ENCODE assay signal across 8 mouse cellular contexts in the genomic region with DNA sequence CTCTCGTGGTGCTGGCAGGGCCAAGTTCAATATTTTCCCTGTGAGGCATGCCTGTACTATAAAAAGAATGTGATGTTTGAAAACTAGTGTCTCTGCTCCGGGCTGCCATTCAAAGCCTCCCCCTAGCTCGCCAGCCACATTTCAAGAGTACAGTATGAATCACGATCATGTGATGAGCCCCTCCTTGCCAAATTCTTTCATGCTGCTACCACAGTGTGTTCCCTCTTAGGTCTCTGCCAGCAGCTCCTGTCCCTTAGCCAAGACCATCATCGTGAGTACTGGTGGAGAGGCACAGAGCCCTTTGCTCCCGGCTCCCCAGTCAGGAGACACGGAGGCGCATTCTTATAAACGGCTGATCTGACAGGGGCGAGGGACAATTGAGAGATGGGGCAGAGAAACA. TPM values are rescaled to one million over a fixed set of nuclear protein-coding genes. Genes with fewer than 3 reads are reported as not detected.
A peak's percentile ranks its signal among the peaks of the same experiment; 100 is the strongest.
DNase-seq lines count a peak whose midpoint lies in the region; ATAC-seq and TF ChIP-seq lines count a peak whose summit lies in the region.

No protein-coding gene starts in this region.

- peaks cover 29% of the 10 kb centered on the region for H3K36me3 ChIP-seq in hindbrain, embryonic 10.5 days
- no peaks in the 10 kb centered on the region for H3K36me3 ChIP-seq in hindbrain, embryonic 11.5 days (ENCODE audit: control insufficient read depth, insufficient read depth, low read length)
- H3K36me3 ChIP-seq in embryonic facial prominence, embryonic 14.5 days (ENCODE audit: control insufficient read depth, insufficient read depth, low read length) = 0 out of 2 replicates have a peak, but pooled peaks cover 6% of the 10 kb centered on the region
- H3K36me3 ChIP-seq in heart, adult 2 months (ENCODE audit: control insufficient read depth, insufficient read depth, low read length) = no peaks in the 10 kb centered on the region
- no peaks in the 10 kb centered on the region for H3K36me3 ChIP-seq in neural tube, embryonic 14.5 days (ENCODE audit: control insufficient read depth, insufficient read depth, low read length)

- no peak for DNase-seq in hindbrain, embryonic 10.5 days (ENCODE audit: low spot score)
- no peak for DNase-seq in hindbrain, embryonic 11.5 days (ENCODE audit: low spot score)
- peak; percentile 96 for DNase-seq in embryonic facial prominence, embryonic 14.5 days (ENCODE audit: low spot score)
- peak; percentile 75 to 86 for DNase-seq in heart, adult 2 months
- peak; percentile 73 to 85 for DNase-seq in kidney, adult 8-10 months
- peak; percentile 27 to 58 for DNase-seq in left cerebral cortex, postnatal 36 days (ENCODE audit: low spot score in 2 of 2)
- no peak for DNase-seq in T-cell, adult 2 months (ENCODE audit: low spot score)

- intact Hi-C loops in heart, adult 2 months (cut with DNase I) = loop anchor here (2.0 to 5.0 kb wide), 2 partner anchors 50 to 215 kb away; no protein-coding TSS in a partner anchor
- intact Hi-C loops in left cerebral cortex, postnatal 36 days (cut with DNase I) = no loop called here

- no peaks in the 10 kb centered on the region for H3K27me3 ChIP-seq in hindbrain, embryonic 10.5 days (ENCODE audit: insufficient read depth, poor library complexity, severe bottlenecking)
- H3K27me3 ChIP-seq in hindbrain, embryonic 11.5 days (ENCODE audit: control insufficient read depth, insufficient read depth, low read length) = no peaks in the 10 kb centered on the region
- no peaks in the 10 kb centered on the region for H3K27me3 ChIP-seq in embryonic facial prominence, embryonic 14.5 days (replicated peaks; ENCODE audit: control insufficient read depth, insufficient read depth, low read length)
- no peaks in the 10 kb centered on the region for H3K27me3 ChIP-seq in heart, adult 2 months (ENCODE audit: control insufficient read depth, insufficient read depth, low read length)
- no peaks in the 10 kb centered on the region for H3K27me3 ChIP-seq in neural tube, embryonic 14.5 days (ENCODE audit: control insufficient read depth, insufficient read depth, low read length)

- no peak for TF ChIP-seq POLR2A in heart, adult 2 months (IDR thresholded peaks at IDR 0.05; ENCODE audit: insufficient read depth, low read depth, low read length)

- TF ChIP-seq EP300 in heart, adult 2 months (IDR thresholded peaks at IDR 0.05; ENCODE audit: insufficient read depth, low read depth, low read length) = peak; percentile 77; the same call in 1 of the 2 replicates

- H3K27ac ChIP-seq in hindbrain, embryonic 10.5 days = peak overlapping the region; percentile 42
- H3K27ac ChIP-seq in hindbrain, embryonic 11.5 days (ENCODE audit: low read depth, low read length) = no peak overlapping the region
- H3K27ac ChIP-seq in embryonic facial prominence, embryonic 14.5 days (replicated peaks; ENCODE audit: low read depth, low read length) = peak overlapping the region; percentile 64
- no peak overlapping the region for H3K27ac ChIP-seq in heart, adult 2 months
- no peak overlapping the region for H3K27ac ChIP-seq in neural tube, embryonic 14.5 days (ENCODE audit: low read depth, low read length)

- peaks cover 70% of the 10 kb centered on the region for H3K4me1 ChIP-seq in hindbrain, embryonic 10.5 days (replicated peaks)
- H3K4me1 ChIP-seq in hindbrain, embryonic 11.5 days (replicated peaks; ENCODE audit: control insufficient read depth, insufficient read depth, low read length) = peaks cover 7% of the 10 kb centered on the region; the same call in 1 of the 2 replicates
- H3K4me1 ChIP-seq in embryonic facial prominence, embryonic 14.5 days (ENCODE audit: control insufficient read depth, insufficient read depth, low read length) = peaks cover 58% of the 10 kb centered on the region
- H3K4me1 ChIP-seq in heart, adult 2 months (ENCODE audit: control insufficient read depth, insufficient read depth, low read length) = no peaks in the 10 kb centered on the region; the same call in 1 of the 2 replicates
- peaks cover 32% of the 10 kb centered on the region for H3K4me1 ChIP-seq in neural tube, embryonic 14.5 days (ENCODE audit: control insufficient read depth, insufficient read depth, low read length)

- H3K9me3 ChIP-seq in hindbrain, embryonic 10.5 days = no peaks in the 10 kb centered on the region
- no peaks in the 10 kb centered on the region for H3K9me3 ChIP-seq in hindbrain, embryonic 11.5 days (ENCODE audit: control insufficient read depth, low read length)
- H3K9me3 ChIP-seq in embryonic facial prominence, embryonic 14.5 days (ENCODE audit: control insufficient read depth, low read length) = no peaks in the 10 kb centered on the region
- H3K9me3 ChIP-seq in neural tube, embryonic 14.5 days (ENCODE audit: control insufficient read depth, low read length) = no peaks in the 10 kb centered on the region

- WGBS in hindbrain, embryonic 10.5 days = 61% methylated on average over 10 of the region's 10 CpGs
- 54% methylated on average over 10 of the region's 10 CpGs for WGBS in hindbrain, embryonic 11.5 days
- 20% methylated on average over 10 of the region's 10 CpGs for WGBS in embryonic facial prominence, embryonic 14.5 days
- WGBS in heart, adult 2 months = 23% methylated on average over 10 of the region's 10 CpGs
- WGBS in neural tube, embryonic 14.5 days = 19% methylated on average over 10 of the region's 10 CpGs

- H3K9ac ChIP-seq in hindbrain, embryonic 11.5 days (ENCODE audit: low read depth, low read length) = no peak overlapping the region
- H3K9ac ChIP-seq in embryonic facial prominence, embryonic 14.5 days (ENCODE audit: low read depth, low read length) = peak overlapping the region; percentile 43; the same call in 1 of the 2 replicates
- no peak overlapping the region for H3K9ac ChIP-seq in heart, adult 2 months (ENCODE audit: low read depth, low read length)
- H3K9ac ChIP-seq in neural tube, embryonic 14.5 days (replicated peaks; ENCODE audit: low read depth, low read length) = no peak overlapping the region

- H3K4me3 ChIP-seq in hindbrain, embryonic 10.5 days = no peak overlapping the region
- no peak overlapping the region for H3K4me3 ChIP-seq in hindbrain, embryonic 11.5 days (ENCODE audit: low read depth, low read length)
- no peak overlapping the region for H3K4me3 ChIP-seq in embryonic facial prominence, embryonic 14.5 days (ENCODE audit: low read depth, low read length)
- H3K4me3 ChIP-seq in heart, adult 2 months = no peak overlapping the region
- no peak overlapping the region for H3K4me3 ChIP-seq in neural tube, embryonic 14.5 days (ENCODE audit: low read depth, low read length)

- no peaks in the 10 kb centered on the region for H3K79me2 ChIP-seq in heart, adult 2 months (replicated peaks; ENCODE audit: control insufficient read depth, insufficient read depth, low read length)

- H3K4me2 ChIP-seq in hindbrain, embryonic 11.5 days (replicated peaks; ENCODE audit: low read depth, low read length) = no peak overlapping the region
- peak overlapping the region; percentile 30 for H3K4me2 ChIP-seq in embryonic facial prominence, embryonic 14.5 days (ENCODE audit: low read depth, low read length)
- H3K4me2 ChIP-seq in neural tube, embryonic 14.5 days (ENCODE audit: low read depth, low read length) = no peak overlapping the region

- no peak for ATAC-seq in hindbrain, embryonic 11.5 days (ENCODE audit: low FRiP score)
- peak; percentile 77 for ATAC-seq in embryonic facial prominence, embryonic 14.5 days (ENCODE audit: low read depth)
- ATAC-seq in neural tube, embryonic 14.5 days (ENCODE audit: low read depth) = peak; percentile 79; the same call in 1 of the 2 replicates

- TF ChIP-seq CTCF in heart, adult 2 months (IDR thresholded peaks at IDR 0.05) = no peak

RNA-seq across cellular contexts. Expression of a gene that starts 54.2 kb away (rescaled TPM):
- polyA plus RNA-seq in hindbrain, embryonic 10.5 days (2016; fragmentation: Nextera tagmentation; extraction: Ambion mirVana) = 30.6 and 49.7 TPM in 2 replicates
- polyA plus RNA-seq in hindbrain, embryonic 11.5 days (2014; fragmentation: Nextera tagmentation; extraction: Ambion mirVana) = 39.6 and 42.9 TPM in 2 replicates
- polyA plus RNA-seq in embryonic facial prominence, embryonic 14.5 days (2014; fragmentation: Nextera tagmentation; extraction: Ambion mirVana) = 11.1 and 18.0 TPM in 2 replicates
- total RNA-seq in heart, adult 2 months (2021) = not detected
- not detected in 2 replicates for polyA plus RNA-seq in heart, adult 2 months (2012; rRNA removed)
- total RNA-seq in left cerebral cortex, postnatal 36 days (2021) = under 1 TPM; 0.20 to 0.34 TPM
- 3.4 and 3.7 TPM in 2 replicates for polyA plus RNA-seq in neural tube, embryonic 14.5 days (2014; fragmentation: Nextera tagmentation; extraction: Ambion mirVana)

Comparison
In these comparisons a context has a peak if more than half of its experiments do, and no peak if none do; other contexts are left out.
1. H3K27ac ChIP-seq: peak in hindbrain, embryonic 10.5 days (single experiment) and embryonic facial prominence, embryonic 14.5 days (single experiment); none in hindbrain, embryonic 11.5 days (single experiment), heart, adult 2 months (single experiment) and neural tube, embryonic 14.5 days (single experiment).
2. DNase-seq: peak in embryonic facial prominence, embryonic 14.5 days (single experiment), heart, adult 2 months (2 of 2), kidney, adult 8-10 months (2 of 2) and left cerebral cortex, postnatal 36 days (2 of 2); none in hindbrain, embryonic 10.5 days (single experiment), hindbrain, embryonic 11.5 days (single experiment) and T-cell, adult 2 months (single experiment).